Mouse (Mus musculus) granulocyte monocyte progenitor cell, adult 5-6 weeks (primary cell): ENCODE results near the gene Mapk9. TPM values are rescaled to one million over a fixed set of nuclear protein-coding genes. Genes with fewer than 3 reads are reported as not detected.

Experiments used
- ATAC-seq: replicated peaks from 2 replicates; pipeline ENCODE4 v1.8.0; 2016; ENCODE audit warnings: mild to moderate bottlenecking, moderate TSS enrichment, inconsistent platforms; ENCODE audit not compliant: poor library complexity, severe bottlenecking
- total RNA-seq, 2 experiments: library from RNA; stranded (forward) in 1 of 2; stranded (reverse) in 1 of 2; fragments of 200-712, 200-1000 nt in 1 of 2; fragments of >200 nt in 1 of 2; fragmentation: Nextera tagmentation in 1 of 2; gene quantifications; 2 replicates each; pipeline ENCODE4 v1.2.3; 2014 to 2017

Mapk9 gene
- total RNA-seq, 2 experiments from 2014 or later = 26.6 to 32.9 TPM

DNA sequence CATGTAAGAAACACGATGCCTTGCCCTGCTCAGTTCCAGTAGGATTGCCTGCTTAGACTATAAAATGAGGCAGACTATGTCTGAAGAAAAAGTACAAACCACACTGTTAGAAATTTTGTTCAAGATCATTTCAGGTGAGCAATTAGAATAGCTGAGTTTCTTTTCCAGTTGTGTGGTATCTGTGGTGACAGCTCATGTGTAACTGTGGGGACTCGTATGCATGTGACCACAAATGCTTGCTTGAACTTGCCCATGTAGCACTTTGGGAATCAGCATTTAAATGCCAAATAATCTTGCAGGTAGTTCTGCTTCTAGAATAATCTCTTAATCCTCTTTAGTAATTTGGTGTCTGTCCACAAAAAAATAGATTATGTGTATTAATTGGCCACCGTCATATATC, 36.8 kb downstream of the Mapk9 start:
- ATAC-seq = no peak

GRCm38 (mm10) chr11:49888469-49888868, 41.9 kb downstream of the Mapk9 start:
- no peak for ATAC-seq

GRCm38 (mm10) chr11:49891993-49892392, 45.4 kb downstream of the Mapk9 start:
- no peak for ATAC-seq

DNA sequence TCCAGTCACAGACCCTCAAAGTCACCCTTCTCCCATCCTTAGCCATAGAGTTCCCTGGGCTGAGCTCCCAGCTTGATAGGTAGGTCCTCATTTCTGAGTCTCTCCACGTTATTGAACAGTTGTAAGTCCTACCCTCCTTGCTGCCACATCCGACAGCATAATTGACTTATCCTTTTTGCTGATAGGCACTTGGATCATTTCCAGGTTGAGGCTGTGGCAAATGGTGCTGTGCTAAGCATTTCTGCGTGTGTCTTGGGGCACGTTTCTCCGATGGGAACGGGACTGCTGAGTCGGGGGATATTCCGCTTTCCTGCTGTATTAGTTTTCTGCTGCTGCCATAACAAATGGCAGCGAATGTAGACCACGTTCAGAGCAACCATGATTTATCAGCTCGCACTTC, 47.3 kb downstream of the Mapk9 start:
- ATAC-seq = no peak

- no peak for ATAC-seq
These were observed 49.5 kb downstream of the Mapk9 start for GRCm38 (mm10) chr11:49895966-49896590.

DNA sequence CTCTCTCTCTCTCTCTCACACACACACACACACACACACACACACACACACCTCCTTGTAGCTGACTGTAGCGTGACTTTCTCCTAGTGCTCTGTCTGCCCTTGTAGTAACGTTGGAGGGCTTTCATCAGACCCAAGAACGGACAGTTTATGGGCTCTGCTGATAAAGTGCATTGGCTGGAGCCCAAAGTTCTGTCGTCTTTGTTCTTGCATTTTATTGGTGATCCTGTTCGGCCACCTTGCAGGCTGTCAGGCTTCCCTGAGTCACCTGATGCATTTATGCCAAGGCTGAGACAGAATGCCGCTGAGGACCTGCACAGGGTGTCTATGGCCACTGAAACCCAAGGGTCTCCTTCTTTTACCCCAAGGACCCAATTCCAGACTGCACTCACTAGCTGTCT, 53.5 kb downstream of the Mapk9 start:
- ATAC-seq = no peak

DNA sequence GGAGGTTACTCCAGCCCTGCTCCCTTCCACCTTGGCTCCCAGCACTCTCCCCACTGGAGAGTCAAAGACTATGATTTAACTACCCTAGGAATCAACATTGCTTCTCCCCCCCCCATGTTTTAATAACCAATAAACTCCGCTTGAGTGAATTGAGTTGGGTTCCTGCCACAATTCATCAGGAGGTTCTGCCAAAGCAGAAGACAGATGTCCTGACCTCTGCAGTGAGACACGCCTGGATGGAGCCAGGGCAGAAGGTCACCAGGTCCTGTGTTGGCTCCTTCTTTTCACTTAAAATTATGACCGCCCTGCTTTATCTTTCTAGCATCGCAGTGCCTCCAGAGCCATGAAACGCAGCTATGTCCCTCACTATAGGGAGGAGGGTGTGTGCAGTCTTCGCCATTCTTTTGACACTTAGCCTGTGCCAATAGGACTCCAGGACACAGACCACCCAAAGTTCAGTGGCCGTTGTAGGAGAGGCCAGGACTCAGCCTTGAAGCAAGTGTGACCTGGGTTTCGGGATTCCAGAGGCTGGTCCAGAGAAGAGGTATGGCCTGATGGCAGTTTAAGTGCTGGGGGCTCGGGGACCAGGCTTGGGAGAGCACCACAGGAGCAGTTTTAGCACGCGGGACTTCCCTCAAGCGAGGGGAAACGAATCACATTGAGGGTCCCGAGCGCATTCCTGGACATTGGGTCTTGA, 54.6 kb downstream of the Mapk9 start:
- peak; percentile 8; the same call in 1 of the 2 replicates for ATAC-seq

DNA sequence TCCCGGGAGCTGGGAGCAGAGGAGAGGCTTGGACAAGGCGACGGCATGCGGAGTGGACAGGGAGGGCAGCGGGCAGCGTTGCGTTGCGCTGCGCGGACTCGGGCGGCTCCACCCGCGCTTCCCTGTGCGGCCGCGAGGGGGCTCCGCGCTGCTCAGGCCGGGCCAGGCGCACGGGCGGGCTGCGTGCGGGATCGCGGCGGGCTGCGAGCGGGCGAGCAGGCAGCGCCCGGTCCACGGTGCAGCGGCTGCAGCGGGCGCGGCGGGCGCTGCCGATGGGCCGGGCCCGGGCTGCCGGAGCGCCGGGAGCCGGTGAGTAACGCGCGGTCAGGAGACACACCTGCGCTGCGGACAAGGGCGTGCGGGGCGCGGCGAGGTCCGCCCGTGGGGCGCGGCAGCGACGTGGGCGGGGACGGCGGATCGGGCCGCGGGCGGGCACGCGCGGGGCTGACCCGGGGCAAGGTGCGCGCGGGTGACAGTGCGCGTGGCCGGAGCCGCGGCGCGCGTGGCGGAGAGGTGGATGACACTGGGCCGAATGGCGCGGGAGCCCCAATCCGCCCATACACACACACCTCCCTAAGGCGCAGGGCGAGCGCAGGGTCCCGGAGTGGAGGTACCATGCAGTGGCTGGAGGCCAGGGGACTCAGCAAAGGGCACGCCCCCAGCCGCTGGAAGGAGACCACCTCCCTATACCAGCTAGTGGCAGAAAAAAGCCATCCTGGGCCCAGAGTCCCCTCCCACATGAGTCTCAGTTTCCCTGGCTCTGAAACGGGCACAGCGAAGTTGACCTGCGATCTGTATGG, 55.3 kb downstream of the Mapk9 start, which contains the start of gene Rasgef1c:
Rasgef1c (plus strand) TSS at position 177 of the 800 bp plus-strand sequence.
- ATAC-seq = peak; percentile 86

DNA sequence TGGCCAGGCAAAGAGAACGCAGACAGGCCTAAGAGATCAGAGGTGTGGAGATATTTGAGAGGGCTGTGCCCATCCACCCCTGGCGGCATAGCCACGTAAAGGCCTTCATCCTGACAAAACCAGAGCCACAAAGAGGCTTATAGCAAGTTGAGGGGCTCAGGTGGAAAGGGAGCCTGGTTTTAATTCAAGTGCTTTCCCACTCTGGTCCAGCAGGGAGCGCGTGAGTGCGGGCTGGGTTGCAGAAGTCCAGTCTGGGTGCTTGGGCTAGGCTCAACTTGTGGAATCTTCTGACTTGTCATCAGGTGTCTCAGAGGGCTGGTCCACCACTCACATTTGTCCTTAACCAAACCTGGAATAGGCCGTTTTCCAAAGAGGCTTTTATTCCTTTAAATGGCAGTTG, 56.8 kb downstream of the Mapk9 start:
- peak; percentile 64 for ATAC-seq

DNA sequence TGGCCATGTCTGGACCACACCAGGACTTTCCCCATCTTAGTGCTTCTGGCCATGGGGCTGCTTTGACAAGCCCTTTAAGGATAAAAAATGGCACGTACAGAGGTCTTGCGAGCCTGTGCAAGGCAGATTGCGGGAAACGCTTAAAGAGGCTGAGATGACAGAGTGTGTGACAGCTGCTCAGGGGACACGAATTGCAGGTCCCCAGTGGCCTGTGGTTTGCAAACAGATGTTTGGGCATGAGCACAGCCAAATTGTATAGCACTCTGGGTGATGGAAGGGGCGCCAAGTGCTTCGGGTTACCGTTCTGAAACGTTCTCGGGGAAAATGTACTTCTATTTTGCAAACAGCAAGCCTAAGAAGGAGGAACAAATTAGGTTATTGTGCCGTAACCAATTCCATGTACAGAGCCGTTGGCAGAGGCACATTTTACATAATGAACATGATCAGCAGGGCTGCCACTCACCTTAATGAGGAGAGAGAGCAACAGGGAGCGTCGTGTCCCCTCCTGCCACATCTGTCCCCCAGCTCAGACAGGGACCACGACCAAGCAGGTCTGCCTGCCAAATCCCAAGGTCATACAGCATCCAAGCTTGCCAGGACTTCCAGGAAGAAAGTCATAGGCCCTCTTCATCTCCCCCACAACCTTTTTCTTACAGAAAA, 72.1 kb downstream of the Mapk9 start:
- ATAC-seq = no peak

GRCm38 (mm10) chr11:49919304-49919703, 72.8 kb downstream of the Mapk9 start:
- no peak for ATAC-seq

DNA sequence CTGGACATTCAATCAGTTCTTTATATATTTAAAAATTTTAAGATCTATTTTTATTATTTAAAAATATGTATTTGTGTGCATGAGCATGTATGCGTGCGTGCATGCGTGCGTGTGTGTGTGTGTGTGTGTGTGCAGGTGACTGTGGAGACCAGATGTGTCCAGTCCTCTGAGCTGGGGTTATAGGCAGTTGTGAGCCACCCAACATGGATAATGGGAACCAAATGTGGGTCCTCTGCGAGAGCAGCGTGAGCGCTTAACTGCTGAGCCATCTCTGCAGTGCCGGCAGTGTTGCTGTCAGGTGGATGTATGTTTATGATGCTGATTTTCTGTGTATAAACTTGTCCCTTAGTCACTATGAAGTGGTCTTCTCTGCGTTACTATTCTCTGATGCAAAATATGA, 77.0 kb downstream of the Mapk9 start:
- no peak for ATAC-seq

- ATAC-seq = 0 out of 2 replicates have a peak, but pooled peaks have one; percentile 37
These were observed 79.6 kb downstream of the Mapk9 start for GRCm38 (mm10) chr11:49926183-49926582.

DNA sequence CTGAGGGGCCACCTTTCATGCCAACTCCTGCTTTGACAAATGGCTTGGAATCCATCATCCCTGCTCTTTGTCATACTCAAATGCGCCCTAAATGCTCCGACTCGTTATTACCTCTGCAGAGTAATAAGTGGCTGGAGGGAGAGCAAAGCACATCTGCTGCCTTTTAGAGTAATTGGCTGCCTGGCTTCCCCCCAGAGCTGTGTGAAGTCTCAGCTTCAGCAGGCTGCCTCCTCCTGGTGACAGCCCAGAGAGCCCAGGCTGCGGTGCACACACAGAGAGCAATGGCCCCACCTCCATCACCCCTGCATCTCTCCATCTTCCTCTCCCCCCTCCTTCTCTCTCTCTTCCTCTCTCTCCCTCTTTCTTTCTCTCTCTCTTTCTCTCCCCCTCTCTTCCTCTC, 80.6 kb downstream of the Mapk9 start:
- ATAC-seq = no peak

DNA sequence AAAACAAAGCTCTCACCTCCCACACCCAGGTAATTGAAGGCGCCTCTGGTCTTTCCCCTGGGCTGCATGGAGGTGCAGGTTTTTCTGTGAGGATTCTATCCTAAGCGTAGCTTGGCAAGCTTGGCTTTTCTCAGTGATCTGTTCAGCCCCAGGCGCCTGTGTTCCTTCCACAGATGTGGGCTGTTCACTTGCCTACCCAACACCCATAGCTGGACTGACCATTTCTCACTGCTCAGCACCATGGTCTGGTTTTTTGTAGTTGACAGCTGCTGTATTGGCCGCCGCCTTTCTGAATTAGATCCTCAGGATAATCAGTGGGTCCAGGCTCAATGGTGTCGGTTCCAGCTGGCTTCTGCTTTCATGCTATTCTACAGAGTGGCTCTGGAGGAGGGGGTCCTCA, 81.1 kb downstream of the Mapk9 start:
- no peak for ATAC-seq

- peak; percentile 54; the same call in 1 of the 2 replicates for ATAC-seq
These were observed 84.6 kb downstream of the Mapk9 start for GRCm38 (mm10) chr11:49931037-49931625.

DNA sequence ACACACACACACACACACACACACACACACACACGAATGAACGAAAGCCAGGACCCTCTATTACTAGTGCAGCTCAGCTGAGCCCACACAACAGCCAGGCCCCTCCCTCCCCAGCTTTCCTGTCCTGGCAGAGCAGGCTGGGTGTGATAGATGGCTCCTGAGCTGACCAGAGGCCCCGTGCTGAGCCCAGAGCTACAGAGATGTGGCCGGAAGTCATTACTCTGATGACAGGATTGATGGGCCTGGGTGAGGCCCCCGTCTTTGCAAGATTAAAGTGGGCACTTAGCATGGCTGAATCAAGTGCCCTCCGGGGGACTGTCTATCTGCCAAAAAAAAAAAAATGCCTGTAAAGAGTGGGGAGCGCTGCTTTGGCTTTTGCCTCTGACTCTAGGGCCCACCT, 85.3 kb downstream of the Mapk9 start:
- ATAC-seq = 0 out of 2 replicates have a peak, but pooled peaks have one; percentile 27

GRCm38 (mm10) chr11:49933811-49934210, 87.3 kb downstream of the Mapk9 start:
- no peak for ATAC-seq

DNA sequence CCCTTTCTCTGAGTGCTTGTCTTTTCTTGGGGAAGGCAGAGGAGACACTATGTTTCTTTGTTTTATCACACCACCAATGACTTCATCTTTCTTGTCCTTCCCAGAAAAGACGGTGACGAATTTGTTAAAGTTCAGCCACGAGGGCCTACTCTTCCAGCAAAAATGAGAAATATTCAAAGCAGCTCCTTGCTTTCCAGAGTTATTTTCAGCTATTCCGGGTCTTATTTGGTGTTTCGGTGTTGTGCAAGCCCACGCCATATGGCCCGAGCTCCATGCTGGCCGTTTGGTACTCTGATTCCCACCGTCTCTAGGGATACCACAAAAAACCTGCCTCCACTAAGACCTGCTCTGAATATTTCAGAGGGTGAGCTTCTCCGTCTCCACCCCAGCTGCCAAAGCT, 87.8 kb downstream of the Mapk9 start:
- ATAC-seq = no peak
